Mouse (Mus musculus) bone marrow, adult 2 months (tissue): ENCODE measurements around the gene Bco1. TPM values are rescaled to one million over a fixed set of nuclear protein-coding genes. Genes with fewer than 3 reads are reported as not detected.

Experiments
- H3K27ac ChIP-seq: fragments of 200-500 bp; 2 replicates; pipeline ENCODE4 v1.5.1; 2012; ENCODE audit warnings: low read depth, mild to moderate bottlenecking, control low read depth, inconsistent platforms, low read length; ENCODE audit not compliant: control insufficient read depth, poor library complexity, insufficient read depth
- H3K4me1 ChIP-seq: fragments of 200-500 bp; 2 replicates; pipeline ENCODE4 v1.6.1; 2011; ENCODE audit warnings: low read length; ENCODE audit not compliant: control insufficient read depth, insufficient read depth
- H3K4me3 ChIP-seq: fragments of 200-500 bp; replicated peaks from 2 replicates; pipeline ENCODE3; 2011; ENCODE audit warnings: mild to moderate bottlenecking, low read depth, low read length, control low read depth; ENCODE audit not compliant: control insufficient read depth
- CTCF ChIP-seq: fragments of 200-500 bp; IDR thresholded peaks from 2 replicates; pipeline ENCODE4 v1.5.1; 2011; ENCODE audit warnings: low read length, control low read depth; ENCODE audit not compliant: control insufficient read depth, insufficient read depth
- POLR2A ChIP-seq: fragments of 200-500 bp; IDR thresholded peaks from 2 replicates; pipeline ENCODE4 v1.6.1; 2011; ENCODE audit warnings: low read depth, mild to moderate bottlenecking, control low read depth, low read length, borderline replicate concordance; ENCODE audit not compliant: control insufficient read depth
- WGBS: fragments of 180-500 bp; shearing (Covaris S2); methylation state at CpG from one replicate; pipeline ENCODE4 v1.1.7; 2018; 5-methylcytosine and 5-hydroxymethylcytosine counted together
- polyA plus RNA-seq: library from polyadenylated mRNA; stranded (reverse); fragments of >200 nt; gene quantifications from 2 replicates; pipeline ENCODE4 v1.2.4, GENCODE M21; 2011; ENCODE audit warnings: low replicate concordance; ENCODE audit not compliant: missing spikeins, insufficient read depth, insufficient read length

Bco1 gene
- polyA plus RNA-seq, 1 experiment: not detected

DNA sequence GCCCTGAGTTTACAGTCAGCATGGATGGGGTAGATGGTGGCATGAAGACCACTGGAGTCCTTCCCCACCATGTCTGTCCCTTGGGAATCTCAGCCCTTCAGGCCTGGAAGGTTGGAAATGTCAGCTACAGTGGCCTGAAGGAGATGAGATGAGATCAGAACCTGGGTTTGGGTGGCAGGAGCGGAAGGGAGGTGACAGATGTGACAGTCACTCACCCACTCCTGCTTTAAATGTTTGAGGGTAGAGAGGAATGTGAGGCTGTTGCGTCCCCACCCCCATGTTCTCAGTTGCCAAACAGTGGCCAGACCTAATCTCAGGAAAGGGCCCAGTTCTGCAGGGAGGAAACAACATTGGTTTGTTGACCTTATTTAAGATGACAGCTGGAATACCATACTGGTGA lies 41.1 kb downstream of the Bco1 start:
- TF ChIP-seq CTCF (no peak), POLR2A (no peak)
- no peak overlapping the region for H3K27ac ChIP-seq
- 69% methylated on average over 2 of the region's 2 CpGs for WGBS

DNA sequence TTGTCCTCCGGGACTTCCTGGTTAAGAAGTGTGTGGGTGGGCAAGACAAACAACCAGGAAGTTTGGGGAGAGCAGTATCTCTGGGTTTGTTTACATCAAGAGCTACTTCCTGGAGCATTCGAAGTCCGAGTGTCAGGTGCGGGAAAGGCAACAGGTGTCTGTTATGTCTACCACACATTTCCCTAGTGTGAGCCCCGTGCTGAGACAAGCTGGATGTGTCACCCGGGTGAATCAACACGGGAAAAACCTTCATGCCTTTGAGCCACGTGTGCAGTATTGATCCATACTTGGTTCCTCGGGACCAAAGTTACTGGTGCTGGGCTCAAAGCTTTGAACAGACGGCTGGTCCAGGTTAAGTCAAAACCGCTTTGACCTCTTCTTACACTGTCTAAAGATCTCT lies 41.7 kb downstream of the Bco1 start:
- WGBS: 62% methylated on average over 11 of the region's 11 CpGs
- Histone ChIP-seq H3K4me1 (no peaks in the 10 kb centered on the region; the same call in 1 of the 2 replicates), H3K27ac (no peak overlapping the region), H3K4me3 (no peak overlapping the region)
- TF ChIP-seq CTCF: no peak
- no peak for TF ChIP-seq POLR2A

More for the DNA sequence above, 41.1 kb downstream of the Bco1 start:
- H3K4me1 ChIP-seq: no peaks in the 10 kb centered on the region
- H3K4me3 ChIP-seq: no peak overlapping the region

DNA sequence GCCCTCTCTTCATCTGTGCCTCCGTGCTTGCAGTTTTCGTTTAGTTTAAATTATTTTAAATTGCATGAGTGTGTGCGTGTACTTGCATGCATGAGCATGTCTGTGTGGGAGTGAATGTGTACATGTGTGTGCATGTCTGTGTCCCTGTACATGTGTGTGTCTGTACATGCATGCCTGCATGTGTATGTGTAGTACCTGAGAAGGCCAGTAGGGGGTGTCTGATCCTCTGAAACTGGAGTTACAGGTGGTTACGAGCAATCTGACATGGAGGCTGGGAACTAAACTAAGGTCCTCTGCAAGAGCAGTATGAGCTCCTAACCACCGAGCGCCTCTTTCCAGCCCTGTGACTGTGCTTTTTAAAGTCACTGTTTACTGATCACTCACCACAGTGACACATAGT lies 52.9 kb downstream of the Bco1 start:
- Histone ChIP-seq H3K27ac (no peak overlapping the region), H3K4me3 (no peak overlapping the region), H3K4me1 (no peaks in the 10 kb centered on the region)
- TF ChIP-seq CTCF (no peak), POLR2A (no peak)
- WGBS: 84% methylated on average over 6 of the region's 6 CpGs

GRCm38 (mm10) chr8:117156149-117156548 lies 60.5 kb downstream of the Bco1 start:
- 86% methylated on average over 4 of the region's 4 CpGs for WGBS
- no peaks in the 10 kb centered on the region; the same call in 1 of the 2 replicates for H3K4me1 ChIP-seq
- H3K4me3 ChIP-seq: no peak overlapping the region
- no peak overlapping the region for H3K27ac ChIP-seq
- no peak for TF ChIP-seq POLR2A
- no peak for TF ChIP-seq CTCF

- H3K4me3 ChIP-seq: peak overlapping the region; percentile 87
- TF ChIP-seq CTCF (no peak), POLR2A (no peak)
- H3K4me1 ChIP-seq: no peaks in the 10 kb centered on the region; the same call in 1 of the 2 replicates
- peak overlapping the region; percentile 64 for H3K27ac ChIP-seq
- WGBS: 4% methylated on average over 33 of the region's 33 CpGs
These were observed 61.5 kb downstream of the Bco1 start for GRCm38 (mm10) chr8:117156866-117157768.

DNA sequence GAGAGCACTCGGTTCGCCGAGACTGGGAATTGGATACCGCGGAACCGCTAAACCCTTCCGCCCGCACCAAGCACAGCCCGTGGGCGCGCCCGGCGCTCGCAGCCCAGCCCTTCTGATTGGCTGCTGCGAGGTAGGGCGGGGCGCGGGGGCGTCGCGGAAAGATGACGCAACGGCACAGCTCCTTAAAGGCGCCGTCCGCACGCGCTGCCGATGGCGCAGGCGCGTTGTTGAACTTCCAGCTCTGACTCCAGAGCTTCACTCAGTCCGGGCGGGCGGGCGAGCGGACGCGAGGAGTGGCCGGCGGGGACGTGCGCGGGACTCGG lies 62.1 kb downstream of the Bco1 start:
- H3K27ac ChIP-seq: peak overlapping the region; percentile 64
- 2% methylated on average over 45 of the region's 45 CpGs for WGBS
- peak; percentile 80; the same call in 1 of the 2 replicates for TF ChIP-seq POLR2A
- TF ChIP-seq CTCF: no peak
- no peaks in the 10 kb centered on the region; the same call in 1 of the 2 replicates for H3K4me1 ChIP-seq
- H3K4me3 ChIP-seq: peak overlapping the region; percentile 87

GRCm38 (mm10) chr8:117158135-117158761 lies 62.6 kb downstream of the Bco1 start, which contains the start of gene Gan:
Gene Gan, plus strand, starts transcription at chr8:117158135.
- no peaks in the 10 kb centered on the region; the same call in 1 of the 2 replicates for H3K4me1 ChIP-seq
- H3K27ac ChIP-seq: peak within 1 kb of the TSS; percentile 64
- peak within 1 kb of the TSS; percentile 87 for H3K4me3 ChIP-seq
- WGBS: under 1% methylated on average over 59 of the region's 65 CpGs
- TF ChIP-seq CTCF: no peak
- no peak for TF ChIP-seq POLR2A

DNA sequence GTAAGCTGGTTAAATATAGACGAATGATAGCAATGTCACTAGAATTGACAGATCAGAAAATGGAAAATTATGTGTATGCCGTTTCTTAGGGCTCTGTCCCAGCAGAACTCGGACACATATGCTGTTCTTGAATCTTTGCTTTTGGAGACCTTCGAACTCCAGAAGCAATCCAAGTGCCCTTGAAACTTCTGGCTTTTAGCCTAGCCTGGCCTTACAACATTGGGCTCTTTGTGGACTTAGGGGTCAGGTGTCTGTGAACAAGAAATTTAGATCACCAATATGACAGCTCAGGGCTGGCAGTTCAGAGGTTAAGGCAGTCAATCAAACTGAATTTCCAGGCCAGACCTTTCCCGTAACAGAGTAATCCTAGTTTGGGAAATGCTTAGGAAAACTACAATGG lies 63.4 kb downstream of the Bco1 start:
- H3K4me3 ChIP-seq: no peak overlapping the region
- no peaks in the 10 kb centered on the region; the same call in 1 of the 2 replicates for H3K4me1 ChIP-seq
- WGBS: 67% methylated on average over 5 of the region's 5 CpGs
- TF ChIP-seq CTCF (no peak), POLR2A (no peak)
- no peak overlapping the region for H3K27ac ChIP-seq
